Mouse (Mus musculus): ENCODE data around the gene Apobec2. TPM values are rescaled to one million over a fixed set of nuclear protein-coding genes. Genes with fewer than 3 reads are reported as not detected.

Apobec2 gene
- polyA plus RNA-seq, 1 experiment, result 122 TPM

- Histone ChIP-seq H3K36me3 (ENCODE audit: control insufficient read depth, insufficient read depth) (peaks cover 65% of the 10 kb centered on the region), H3K79me2 (ENCODE audit: control insufficient read depth, insufficient read depth) (no peaks in the 10 kb centered on the region), H3K4me3 (no peak overlapping the region), H3K4me2 (ENCODE audit: low read depth) (no peak overlapping the region), H3ac (ENCODE audit: control insufficient read depth, insufficient read length) (no peak overlapping the region), H3K27me3 (ENCODE audit: control insufficient read depth, insufficient read depth, insufficient read length) (no peaks in the 10 kb centered on the region)
- TF ChIP-seq POLR2AphosphoS2 (IDR thresholded peaks at IDR 0.05; ENCODE audit: insufficient read length, low read depth), result no peak
- TF ChIP-seq USF1 (IDR thresholded peaks at IDR 0.05; ENCODE audit: low read depth), result no peak
- no peak for TF ChIP-seq SRF (IDR thresholded peaks at IDR 0.05; ENCODE audit: control insufficient read depth, insufficient read length, low read depth)
- TF ChIP-seq E2F4 (IDR thresholded peaks at IDR 0.05; ENCODE audit: insufficient read depth), result no peak
- TF ChIP-seq POLR2A (IDR thresholded peaks at IDR 0.05; ENCODE audit: insufficient read length, low read depth), result no peak
- TF ChIP-seq MAX (IDR thresholded peaks at IDR 0.05; ENCODE audit: low read depth), result no peak
- no peak for TF ChIP-seq CEBPB (IDR thresholded peaks at IDR 0.05; ENCODE audit: insufficient read depth, poor library complexity, severe bottlenecking)
- no peak for TF ChIP-seq MYOD1 (IDR thresholded peaks at IDR 0.05; ENCODE audit: control insufficient read depth in 1 of 3, insufficient read length in 2 of 3, low read depth in 2 of 3)
- no peak for TF ChIP-seq TCF3 (IDR thresholded peaks at IDR 0.05; ENCODE audit: insufficient read length, low read depth)
- no peak for TF ChIP-seq MYOG (IDR thresholded peaks at IDR 0.05; ENCODE audit: control insufficient read depth in 1 of 3, insufficient read depth in 1 of 3, insufficient read length in 2 of 3, low read depth in 2 of 3)
- no peak for TF ChIP-seq REST (IDR thresholded peaks at IDR 0.05; ENCODE audit: insufficient read depth, insufficient read length)
- no peak for TF ChIP-seq TCF12 (IDR thresholded peaks at IDR 0.05; ENCODE audit: insufficient read depth, poor library complexity, severe bottlenecking)
Measured at GRCm38 (mm10) chr17:48391446-48391845, 41.3 kb downstream of the Apobec2 start.

GRCm38 (mm10) chr17:48389442-48389841 lies 43.3 kb downstream of the Apobec2 start:
- TF ChIP-seq MYOD1 (IDR thresholded peaks at IDR 0.05; ENCODE audit: control insufficient read depth in 1 of 3, insufficient read length in 2 of 3, low read depth in 2 of 3), result no peak
- no peak for TF ChIP-seq USF1 (IDR thresholded peaks at IDR 0.05; ENCODE audit: low read depth)
- TF ChIP-seq SRF (IDR thresholded peaks at IDR 0.05; ENCODE audit: control insufficient read depth, insufficient read length, low read depth), result no peak
- no peak overlapping the region for H3K4me2 ChIP-seq (ENCODE audit: low read depth)
- no peaks in the 10 kb centered on the region for H3K79me2 ChIP-seq (ENCODE audit: control insufficient read depth, insufficient read depth)
- no peaks in the 10 kb centered on the region for H3K27me3 ChIP-seq (ENCODE audit: control insufficient read depth, insufficient read depth, insufficient read length)
- H3K36me3 ChIP-seq (ENCODE audit: control insufficient read depth, insufficient read depth), result peaks cover 46% of the 10 kb centered on the region
- no peak overlapping the region for H3ac ChIP-seq (ENCODE audit: control insufficient read depth, insufficient read length)
- H3K4me3 ChIP-seq, result no peak overlapping the region

GRCm38 (mm10) chr17:48388666-48389065 lies 44.1 kb downstream of the Apobec2 start:
- no peaks in the 10 kb centered on the region for H3K27me3 ChIP-seq (ENCODE audit: control insufficient read depth, insufficient read depth, insufficient read length)
- H3K4me2 ChIP-seq (ENCODE audit: low read depth), result no peak overlapping the region
- TF ChIP-seq POLR2AphosphoS2 (IDR thresholded peaks at IDR 0.05; ENCODE audit: insufficient read length, low read depth) (no peak), CEBPB (IDR thresholded peaks at IDR 0.05; ENCODE audit: insufficient read depth, poor library complexity, severe bottlenecking) (no peak), SRF (IDR thresholded peaks at IDR 0.05; ENCODE audit: control insufficient read depth, insufficient read length, low read depth) (no peak), REST (IDR thresholded peaks at IDR 0.05; ENCODE audit: insufficient read depth, insufficient read length) (no peak), MYOD1 (IDR thresholded peaks at IDR 0.05; ENCODE audit: control insufficient read depth in 1 of 3, insufficient read length in 2 of 3, low read depth in 2 of 3) (no peak), MYOG (IDR thresholded peaks at IDR 0.05; ENCODE audit: control insufficient read depth in 1 of 3, insufficient read depth in 1 of 3, insufficient read length in 2 of 3, low read depth in 2 of 3) (no peak), MAX (IDR thresholded peaks at IDR 0.05; ENCODE audit: low read depth) (no peak), POLR2A (IDR thresholded peaks at IDR 0.05; ENCODE audit: insufficient read length, low read depth) (no peak), TCF12 (IDR thresholded peaks at IDR 0.05; ENCODE audit: insufficient read depth, poor library complexity, severe bottlenecking) (no peak), E2F4 (IDR thresholded peaks at IDR 0.05; ENCODE audit: insufficient read depth) (no peak), TCF3 (IDR thresholded peaks at IDR 0.05; ENCODE audit: insufficient read length, low read depth) (no peak), USF1 (IDR thresholded peaks at IDR 0.05; ENCODE audit: low read depth) (no peak)
- H3K36me3 ChIP-seq (ENCODE audit: control insufficient read depth, insufficient read depth), result peaks cover 38% of the 10 kb centered on the region
- no peak overlapping the region for H3K4me3 ChIP-seq
- H3ac ChIP-seq (ENCODE audit: control insufficient read depth, insufficient read length), result no peak overlapping the region
- no peaks in the 10 kb centered on the region for H3K79me2 ChIP-seq (ENCODE audit: control insufficient read depth, insufficient read depth)

- Histone ChIP-seq H3K79me2 (ENCODE audit: control insufficient read depth, insufficient read depth) (no peaks in the 10 kb centered on the region), H3ac (ENCODE audit: control insufficient read depth, insufficient read length) (no peak overlapping the region), H3K27me3 (ENCODE audit: control insufficient read depth, insufficient read depth, insufficient read length) (no peaks in the 10 kb centered on the region), H3K36me3 (ENCODE audit: control insufficient read depth, insufficient read depth) (peaks cover 19% of the 10 kb centered on the region), H3K4me2 (ENCODE audit: low read depth) (no peak overlapping the region), H3K4me3 (no peak overlapping the region)
- TF ChIP-seq MYOD1 (IDR thresholded peaks at IDR 0.05; ENCODE audit: control insufficient read depth in 1 of 3, insufficient read length in 2 of 3, low read depth in 2 of 3) (no peak), E2F4 (IDR thresholded peaks at IDR 0.05; ENCODE audit: insufficient read depth) (no peak), SRF (IDR thresholded peaks at IDR 0.05; ENCODE audit: control insufficient read depth, insufficient read length, low read depth) (no peak), POLR2AphosphoS2 (IDR thresholded peaks at IDR 0.05; ENCODE audit: insufficient read length, low read depth) (peak; percentile 66)
Measured at GRCm38 (mm10) chr17:48385786-48386461, 46.8 kb downstream of the Apobec2 start.

- Histone ChIP-seq H3K4me2 (ENCODE audit: low read depth) (no peak overlapping the region), H3K79me2 (ENCODE audit: control insufficient read depth, insufficient read depth) (no peaks in the 10 kb centered on the region), H3K4me3 (no peak overlapping the region), H3K36me3 (ENCODE audit: control insufficient read depth, insufficient read depth) (no peaks in the 10 kb centered on the region), H3K27me3 (ENCODE audit: control insufficient read depth, insufficient read depth, insufficient read length) (no peaks in the 10 kb centered on the region), H3ac (ENCODE audit: control insufficient read depth, insufficient read length) (no peak overlapping the region)
- TF ChIP-seq TCF3 (IDR thresholded peaks at IDR 0.05; ENCODE audit: insufficient read length, low read depth) (no peak), MYOD1 (IDR thresholded peaks at IDR 0.05; ENCODE audit: control insufficient read depth in 1 of 3, insufficient read length in 2 of 3, low read depth in 2 of 3) (no peak), CEBPB (IDR thresholded peaks at IDR 0.05; ENCODE audit: insufficient read depth, poor library complexity, severe bottlenecking) (no peak), POLR2A (IDR thresholded peaks at IDR 0.05; ENCODE audit: insufficient read length, low read depth) (no peak), REST (IDR thresholded peaks at IDR 0.05; ENCODE audit: insufficient read depth, insufficient read length) (no peak), MYOG (IDR thresholded peaks at IDR 0.05; ENCODE audit: control insufficient read depth in 1 of 3, insufficient read depth in 1 of 3, insufficient read length in 2 of 3, low read depth in 2 of 3) (no peak), MAX (IDR thresholded peaks at IDR 0.05; ENCODE audit: low read depth) (no peak), E2F4 (IDR thresholded peaks at IDR 0.05; ENCODE audit: insufficient read depth) (no peak), TCF12 (IDR thresholded peaks at IDR 0.05; ENCODE audit: insufficient read depth, poor library complexity, severe bottlenecking) (no peak), POLR2AphosphoS2 (IDR thresholded peaks at IDR 0.05; ENCODE audit: insufficient read length, low read depth) (no peak), USF1 (IDR thresholded peaks at IDR 0.05; ENCODE audit: low read depth) (no peak)
Measured at GRCm38 (mm10) chr17:48379050-48379449, 53.7 kb downstream of the Apobec2 start.

Data from myocyte (in vitro differentiated cells).